Mouse (Mus musculus) embryonic facial prominence, embryonic 12.5 days (tissue): Measurements from ENCODE around the gene Tnnc1. TPM values are rescaled to one million over a fixed set of nuclear protein-coding genes. Genes with fewer than 3 reads are reported as not detected.

Experiments used
- ATAC-seq: fragments of 200-750 bp; cut with Nextera tagmentation; 2 replicates; pipeline ENCODE4 v1.8.0; 2017; ENCODE audit not compliant: insufficient number of reproducible peaks, insufficient read depth, low FRiP score, low TSS enrichment
- H3K27ac ChIP-seq: fragments of 300-500 bp; sonication (generic); 2 replicates; pipeline ENCODE4 v1.5.1; 2016; ENCODE audit warnings: mild to moderate bottlenecking
- H3K27me3 ChIP-seq: fragments of 300-500 bp; sonication (generic); 2 replicates; pipeline ENCODE4 v1.6.1; 2016; ENCODE audit warnings: mild to moderate bottlenecking, moderate library complexity
- H3K36me3 ChIP-seq: fragments of 300-500 bp; sonication (generic); 2 replicates; pipeline ENCODE4 v1.6.1; 2016; ENCODE audit warnings: mild to moderate bottlenecking
- H3K4me1 ChIP-seq: fragments of 300-500 bp; sonication (generic); 2 replicates; pipeline ENCODE4 v1.6.1; 2016
- H3K4me2 ChIP-seq: fragments of 300-500 bp; sonication (generic); replicated peaks from 2 replicates; pipeline ENCODE4 v1.6.1; 2016; ENCODE audit warnings: mild to moderate bottlenecking, moderate library complexity
- H3K4me3 ChIP-seq: fragments of 300-500 bp; sonication (generic); 2 replicates; pipeline ENCODE4 v1.5.1; 2016; ENCODE audit warnings: mild to moderate bottlenecking
- H3K9ac ChIP-seq: fragments of 300-500 bp; sonication (generic); 2 replicates; pipeline ENCODE4 v1.6.1; 2016; ENCODE audit warnings: mild to moderate bottlenecking, moderate library complexity
- H3K9me3 ChIP-seq: fragments of 300-500 bp; sonication (generic); 2 replicates; pipeline ENCODE4 v1.6.1; 2016; ENCODE audit warnings: mild to moderate bottlenecking, moderate library complexity
- WGBS: fragments of 180-500 bp; shearing (Covaris S2); methylation state at CpG from one replicate; pipeline ENCODE4 v1.1.7; 2016; 5-methylcytosine and 5-hydroxymethylcytosine counted together
- polyA plus RNA-seq: library from polyadenylated mRNA; unstranded; fragments of >200 nt; fragmentation: Nextera tagmentation; extraction: Ambion mirVana; gene quantifications from 2 replicates; pipeline ENCODE4 v1.2.1, GENCODE M21; 2016

The Tnnc1 gene
- 67.1 and 90.7 TPM in 2 replicates for polyA plus RNA-seq

DNA sequence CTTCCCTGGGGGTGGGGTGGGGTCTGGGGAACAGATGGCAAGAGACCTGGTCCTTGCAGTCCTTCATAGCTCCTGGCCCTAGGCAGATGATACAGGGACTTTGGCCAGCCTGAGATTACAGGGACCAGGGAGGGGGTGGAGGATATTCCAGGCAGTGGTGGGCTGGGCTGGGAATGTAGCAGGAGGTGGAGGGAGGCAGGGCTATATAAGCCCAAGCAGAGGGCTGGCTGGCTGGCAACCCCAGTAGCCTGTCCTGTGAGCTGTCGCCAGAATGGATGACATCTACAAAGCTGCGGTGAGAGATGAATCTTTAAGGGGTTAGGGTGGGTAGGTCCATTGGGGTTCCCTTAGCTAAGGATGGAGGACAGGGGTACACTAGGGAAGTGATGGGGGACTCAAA is at the start of gene Tnnc1:
Gene Tnnc1 (plus strand): TSS at position 229 of the 400 bp plus-strand sequence.
- Histone ChIP-seq H3K4me2 (peak within 1 kb of the TSS; percentile 91; the same call in 1 of the 2 replicates), H3K4me1 (peaks cover 9% of the 10 kb centered on the region), H3K4me3 (0 out of 2 replicates have a peak within 1 kb of the TSS, but pooled peaks have one; percentile 84), H3K36me3 (peaks cover 13% of the 10 kb centered on the region), H3K9ac (no peak within 1 kb of the TSS; the same call in 1 of the 2 replicates), H3K9me3 (no peaks in the 10 kb centered on the region), H3K27me3 (no peaks in the 10 kb centered on the region), H3K27ac (no peak within 1 kb of the TSS)
- no peak for ATAC-seq
- 79% methylated on average over 2 of the region's 2 CpGs for WGBS

DNA sequence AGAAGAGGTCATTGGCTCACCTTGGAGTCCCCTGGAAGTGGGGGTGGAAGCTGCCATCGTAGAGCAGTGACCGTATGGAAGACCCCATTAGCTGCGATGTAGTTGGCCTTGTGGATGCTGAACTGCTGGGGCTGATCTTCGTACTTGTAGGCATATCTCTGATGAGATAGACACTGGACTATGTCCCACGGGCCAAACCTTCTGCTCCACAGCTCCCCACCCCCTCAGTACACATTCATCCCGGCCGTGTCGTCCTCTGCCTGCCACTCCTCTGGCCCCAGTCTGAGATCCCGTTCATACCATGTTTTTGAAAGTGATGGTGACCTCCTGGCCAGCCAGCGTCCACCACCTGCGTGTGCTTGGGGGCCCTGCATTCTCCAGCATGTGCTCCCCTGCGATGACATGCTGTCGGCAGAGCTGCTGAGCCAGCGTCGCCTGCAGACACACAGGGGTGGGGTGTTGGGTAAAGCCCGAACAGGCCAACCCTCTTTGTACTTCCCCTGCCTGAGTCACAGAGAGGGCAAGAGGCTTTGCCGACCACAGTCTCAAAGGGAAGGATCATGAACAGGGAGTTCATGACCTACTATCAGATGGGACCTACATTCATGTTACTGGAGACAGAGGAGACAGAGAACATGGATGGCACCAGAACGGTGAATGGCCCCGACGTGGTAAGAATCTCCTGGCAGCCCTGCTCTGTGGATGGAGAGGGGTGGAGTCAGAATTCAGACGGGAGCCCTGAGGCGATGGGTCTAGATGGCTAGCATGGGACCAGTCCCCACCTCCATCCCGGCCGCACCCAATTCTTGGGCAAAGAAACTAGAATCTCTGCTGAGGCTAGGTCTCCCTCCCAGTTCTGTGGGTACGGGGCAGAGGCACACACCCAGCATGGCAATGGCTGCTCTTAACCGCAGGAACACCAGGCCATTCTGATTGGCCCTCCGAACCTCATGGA is 47.6 kb upstream of the Tnnc1 start:
- WGBS: 75% methylated on average over 27 of the region's 27 CpGs
- Histone ChIP-seq H3K27me3 (no peaks in the 10 kb centered on the region), H3K9me3 (no peaks in the 10 kb centered on the region), H3K27ac (no peak overlapping the region), H3K36me3 (no peaks in the 10 kb centered on the region), H3K4me1 (no peaks in the 10 kb centered on the region), H3K9ac (no peak overlapping the region), H3K4me2 (no peak overlapping the region), H3K4me3 (no peak overlapping the region)
- ATAC-seq: no peak; the same call in 1 of the 2 replicates

DNA sequence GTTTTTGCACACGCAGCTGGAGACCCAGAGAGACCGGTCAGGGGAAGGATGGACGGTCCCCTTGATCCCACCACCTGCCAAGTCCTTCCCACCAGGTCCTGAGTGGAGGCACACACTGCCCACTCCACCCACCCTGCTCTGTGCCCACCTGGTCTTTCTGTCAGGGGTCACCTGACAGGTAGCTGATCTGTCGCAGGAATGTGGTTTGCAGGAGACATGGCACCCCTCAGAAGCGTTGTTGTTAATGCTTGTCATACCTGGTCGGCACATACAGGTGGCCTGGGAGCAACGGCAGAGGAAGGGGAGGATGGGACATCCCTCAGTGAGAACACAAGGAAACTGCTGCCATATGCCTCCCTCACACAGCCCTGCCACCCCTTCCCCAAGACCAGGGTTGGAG is 46.9 kb upstream of the Tnnc1 start:
- no peaks in the 10 kb centered on the region for H3K27me3 ChIP-seq
- 91% methylated on average over 7 of the region's 7 CpGs for WGBS
- H3K27ac ChIP-seq: no peak overlapping the region
- no peak overlapping the region for H3K9ac ChIP-seq
- ATAC-seq: no peak
- H3K36me3 ChIP-seq: no peaks in the 10 kb centered on the region
- H3K4me2 ChIP-seq: no peak overlapping the region
- no peaks in the 10 kb centered on the region for H3K9me3 ChIP-seq
- H3K4me1 ChIP-seq: peaks cover 1% of the 10 kb centered on the region
- H3K4me3 ChIP-seq: no peak overlapping the region

DNA sequence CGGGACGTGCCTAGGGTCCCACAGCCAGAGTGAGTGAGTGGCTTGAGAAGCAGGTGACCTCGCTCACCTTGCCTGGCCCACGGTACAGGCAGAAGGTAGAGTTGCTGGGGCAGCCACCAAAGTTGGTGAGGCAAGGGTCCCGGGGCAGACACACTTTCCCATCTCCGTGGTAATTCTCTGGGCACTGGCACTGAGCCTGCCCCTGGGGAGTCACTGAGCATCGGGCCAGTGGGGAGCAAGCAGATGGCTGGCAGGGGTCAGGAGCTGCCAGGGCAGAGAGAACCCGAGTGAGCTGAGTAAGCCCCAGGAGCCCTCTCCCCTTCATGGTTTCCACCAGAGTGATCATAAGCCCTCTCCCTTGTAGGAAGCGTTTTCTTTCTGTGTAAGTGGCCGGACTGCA is 46.5 kb upstream of the Tnnc1 start:
- no peak overlapping the region for H3K9ac ChIP-seq
- 74% methylated on average over 10 of the region's 10 CpGs for WGBS

DNA sequence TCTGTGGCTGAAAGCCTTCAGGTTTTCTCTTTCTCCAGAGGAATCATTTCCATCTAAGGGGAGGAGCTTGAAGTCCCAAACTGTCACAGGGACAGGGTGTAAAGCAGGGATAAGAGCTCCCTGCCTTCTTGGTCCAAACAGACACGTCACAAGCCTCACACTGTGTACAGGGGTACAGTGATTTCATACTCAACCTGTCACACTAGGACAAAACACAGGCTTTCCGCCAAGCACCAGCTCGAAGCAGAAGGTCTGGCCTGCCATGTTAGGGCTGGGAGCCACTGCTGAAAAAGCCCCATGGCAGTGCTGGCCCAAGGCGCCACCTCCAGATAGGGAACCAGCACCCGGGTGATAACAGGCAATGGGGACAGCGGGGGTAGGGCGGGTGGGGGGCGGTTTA is 44.0 kb upstream of the Tnnc1 start:
- ATAC-seq: no peak
- H3K27me3 ChIP-seq: no peaks in the 10 kb centered on the region
- 79% methylated on average over 8 of the region's 8 CpGs for WGBS
- H3K9me3 ChIP-seq: no peaks in the 10 kb centered on the region
- H3K9ac ChIP-seq: no peak overlapping the region
- H3K4me1 ChIP-seq: peaks cover 9% of the 10 kb centered on the region
- H3K4me3 ChIP-seq: no peak overlapping the region
- no peak overlapping the region for H3K27ac ChIP-seq
- H3K36me3 ChIP-seq: no peaks in the 10 kb centered on the region
- H3K4me2 ChIP-seq: no peak overlapping the region

More for the DNA sequence above, 46.5 kb upstream of the Tnnc1 start:
- Histone ChIP-seq H3K4me3 (no peak overlapping the region), H3K27me3 (no peaks in the 10 kb centered on the region), H3K9me3 (no peaks in the 10 kb centered on the region), H3K4me1 (peaks cover 6% of the 10 kb centered on the region), H3K27ac (no peak overlapping the region), H3K36me3 (no peaks in the 10 kb centered on the region), H3K4me2 (no peak overlapping the region)
- ATAC-seq: no peak

DNA sequence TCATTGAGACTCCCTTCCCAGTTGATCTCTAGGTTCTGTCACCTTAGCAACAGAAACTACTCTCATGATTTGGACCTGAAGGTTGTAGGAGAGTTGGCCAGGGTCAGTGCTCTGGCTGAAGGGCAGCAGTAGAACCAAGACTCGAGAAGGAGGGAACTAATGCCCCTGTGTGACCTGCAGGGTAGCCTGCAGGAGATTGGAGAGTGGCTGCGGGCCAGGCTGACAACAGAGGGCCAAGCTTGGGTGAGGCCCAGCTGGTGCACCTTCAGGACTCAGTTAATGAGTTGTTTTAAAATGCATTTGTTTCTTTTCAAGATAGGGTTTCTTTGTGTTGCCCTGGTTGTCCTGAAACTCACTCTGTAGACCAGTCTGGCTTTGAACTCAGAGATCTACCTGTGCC is 43.1 kb upstream of the Tnnc1 start:
- Histone ChIP-seq H3K4me2 (no peak overlapping the region), H3K27ac (no peak overlapping the region), H3K4me1 (peaks cover 9% of the 10 kb centered on the region), H3K9ac (no peak overlapping the region), H3K36me3 (0 out of 2 replicates have a peak, but pooled peaks cover 1% of the 10 kb centered on the region), H3K9me3 (no peaks in the 10 kb centered on the region), H3K27me3 (no peaks in the 10 kb centered on the region), H3K4me3 (no peak overlapping the region)
- no peak for ATAC-seq
- 62% methylated on average over 2 of the region's 2 CpGs for WGBS

DNA sequence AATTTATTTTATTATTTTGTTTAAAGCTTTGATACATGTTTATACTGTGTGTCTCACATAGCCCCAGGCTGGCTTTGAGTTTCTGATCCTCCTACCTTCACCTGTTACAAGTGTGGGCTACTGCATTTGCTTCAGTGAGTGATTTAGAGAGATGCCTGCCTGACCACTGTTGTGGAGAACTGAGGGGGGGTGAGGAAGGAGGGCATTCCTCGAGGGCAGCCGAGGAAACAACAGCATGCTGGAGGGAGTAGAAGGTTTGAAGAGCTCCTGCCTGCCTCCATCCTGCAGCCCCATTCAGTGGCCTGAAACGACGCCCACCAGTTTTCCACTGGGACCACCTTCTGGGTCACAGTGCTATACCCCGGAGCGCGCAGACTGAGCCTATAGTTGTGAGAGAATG is 42.7 kb upstream of the Tnnc1 start:
- Histone ChIP-seq H3K4me3 (no peak overlapping the region), H3K4me2 (no peak overlapping the region), H3K36me3 (peaks cover 6% of the 10 kb centered on the region), H3K9me3 (no peaks in the 10 kb centered on the region), H3K4me1 (peaks cover 9% of the 10 kb centered on the region), H3K27me3 (no peaks in the 10 kb centered on the region), H3K27ac (no peak overlapping the region), H3K9ac (no peak overlapping the region)
- no peak for ATAC-seq
- WGBS: 62% methylated on average over 7 of the region's 7 CpGs

DNA sequence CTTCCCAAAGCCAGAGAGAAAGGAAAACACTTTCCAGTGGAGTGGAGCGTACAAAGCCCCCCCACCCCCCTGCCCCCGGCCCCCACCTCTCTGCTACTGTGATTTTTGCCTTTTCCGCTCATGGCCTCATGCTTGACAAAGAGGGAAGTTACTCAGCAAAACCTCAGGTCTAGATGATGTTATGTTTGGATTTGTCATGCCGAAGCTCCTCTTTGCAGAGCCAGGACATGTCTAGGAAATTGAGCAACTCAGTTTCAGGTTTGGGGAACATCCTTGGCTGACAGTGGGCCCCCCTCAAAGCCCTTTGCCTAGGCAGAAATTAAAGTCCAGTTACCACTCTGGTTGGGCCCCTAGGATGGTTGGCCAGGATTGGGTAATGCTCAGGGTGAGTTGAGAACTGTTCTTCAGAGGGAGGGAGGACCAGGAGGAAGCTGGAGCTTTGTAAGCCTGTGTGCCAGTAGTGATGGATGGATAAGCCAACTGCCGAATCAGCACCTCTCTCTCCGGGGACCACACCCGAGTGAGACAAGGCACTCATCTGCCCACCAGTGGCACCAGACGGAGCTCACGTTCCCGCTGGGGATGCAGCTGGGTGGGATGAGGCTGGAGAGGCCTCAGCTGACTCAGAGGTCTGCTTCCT is 42.0 kb upstream of the Tnnc1 start:
- Histone ChIP-seq H3K4me1 (peaks cover 9% of the 10 kb centered on the region), H3K4me3 (no peak overlapping the region), H3K36me3 (peaks cover 12% of the 10 kb centered on the region), H3K27me3 (no peaks in the 10 kb centered on the region), H3K9me3 (no peaks in the 10 kb centered on the region), H3K27ac (no peak overlapping the region), H3K9ac (no peak overlapping the region), H3K4me2 (no peak overlapping the region)
- no peak for ATAC-seq
- 57% methylated on average over 10 of the region's 10 CpGs for WGBS

DNA sequence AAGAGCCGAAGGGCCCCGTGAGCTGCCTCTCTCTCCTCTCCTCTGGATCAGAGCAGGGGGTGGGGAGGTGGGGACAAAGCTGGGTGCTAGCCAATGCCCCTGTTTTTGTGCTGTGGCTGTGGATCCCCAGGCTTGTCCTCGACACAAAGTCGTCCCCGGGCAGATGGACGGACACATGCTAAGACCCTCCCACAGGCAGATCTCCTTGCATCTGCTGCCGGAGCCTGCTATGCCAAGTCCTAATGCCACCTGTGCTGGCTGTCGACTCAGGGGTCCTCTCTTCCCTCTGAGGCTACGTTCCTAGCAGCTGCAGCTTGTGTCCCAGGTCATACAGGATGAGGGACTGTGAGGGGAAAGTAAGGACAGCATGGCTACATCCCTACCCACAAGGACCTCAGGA is 41.3 kb upstream of the Tnnc1 start:
- Histone ChIP-seq H3K9me3 (no peaks in the 10 kb centered on the region), H3K9ac (no peak overlapping the region), H3K4me1 (peaks cover 9% of the 10 kb centered on the region), H3K36me3 (peaks cover 19% of the 10 kb centered on the region), H3K4me2 (no peak overlapping the region), H3K4me3 (0 out of 2 replicates have a peak overlapping the region, but pooled peaks have one; percentile 13), H3K27me3 (no peaks in the 10 kb centered on the region), H3K27ac (no peak overlapping the region)
- no peak for ATAC-seq
- WGBS: 65% methylated on average over 9 of the region's 9 CpGs

DNA sequence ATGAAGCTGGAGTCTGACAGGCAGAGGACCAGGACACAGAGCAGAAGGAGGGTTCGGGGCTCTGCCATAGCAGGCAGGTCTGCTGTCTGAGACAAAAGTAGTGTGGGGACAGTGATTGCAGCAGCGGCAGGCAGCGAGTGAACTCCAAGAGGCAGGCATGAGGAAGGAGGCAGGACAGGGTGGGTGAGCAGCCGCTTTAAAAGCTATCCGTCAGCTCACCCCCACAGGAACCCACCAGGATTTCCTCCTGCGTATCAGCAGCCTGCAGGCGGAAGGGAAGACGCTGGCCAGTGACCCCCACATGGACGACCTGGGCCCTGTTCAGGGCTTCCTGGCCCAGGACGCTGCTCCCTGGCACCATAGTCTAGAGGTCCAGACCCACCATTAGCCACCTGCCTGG is 39.7 kb upstream of the Tnnc1 start, which contains the start of gene Stab1:
Gene Stab1 (minus strand): TSS at position 217 of the 400 bp plus-strand sequence.
- Histone ChIP-seq H3K9ac (no peak within 1 kb of the TSS; the same call in 1 of the 2 replicates), H3K27ac (peak within 1 kb of the TSS; percentile 36; the same call in 1 of the 2 replicates)

DNA sequence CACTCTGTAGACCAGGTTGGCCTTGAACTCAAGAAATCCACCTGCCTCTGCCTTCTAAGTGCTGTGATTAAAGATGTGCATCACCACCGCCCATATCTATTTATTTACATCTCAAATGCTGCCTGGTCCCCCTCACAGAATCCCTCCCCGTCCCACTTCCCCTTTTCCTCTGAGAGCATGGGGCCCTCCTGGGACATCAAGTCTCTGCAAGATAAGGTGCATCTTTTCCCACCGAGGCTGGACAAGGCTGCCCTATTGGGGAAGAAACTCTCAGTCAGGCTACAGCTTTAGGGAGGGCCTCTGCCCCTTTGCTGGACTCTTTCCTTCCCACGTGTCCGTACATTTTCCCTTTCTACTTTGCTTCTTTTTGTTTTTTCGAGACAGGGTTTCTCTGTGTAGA is 38.6 kb upstream of the Tnnc1 start:
- Histone ChIP-seq H3K9ac (no peak overlapping the region), H3K27me3 (no peaks in the 10 kb centered on the region), H3K4me1 (peaks cover 9% of the 10 kb centered on the region), H3K9me3 (no peaks in the 10 kb centered on the region), H3K36me3 (peaks cover 46% of the 10 kb centered on the region), H3K4me3 (no peak overlapping the region), H3K27ac (no peak overlapping the region), H3K4me2 (no peak overlapping the region)
- no peak for ATAC-seq
- WGBS: 83% methylated on average over 6 of the region's 6 CpGs

More for the DNA sequence above, 39.7 kb upstream of the Tnnc1 start, which contains the start of gene Stab1:
- Histone ChIP-seq H3K9me3 (no peaks in the 10 kb centered on the region), H3K4me1 (peaks cover 9% of the 10 kb centered on the region), H3K4me2 (no peak within 1 kb of the TSS), H3K36me3 (peaks cover 35% of the 10 kb centered on the region), H3K27me3 (no peaks in the 10 kb centered on the region), H3K4me3 (peak within 1 kb of the TSS; percentile 13; the same call in 1 of the 2 replicates)
- ATAC-seq: no peak
- 38% methylated on average over 10 of the region's 10 CpGs for WGBS
